ENCODE assay signal across 1 mouse cellular context in the genomic region with DNA sequence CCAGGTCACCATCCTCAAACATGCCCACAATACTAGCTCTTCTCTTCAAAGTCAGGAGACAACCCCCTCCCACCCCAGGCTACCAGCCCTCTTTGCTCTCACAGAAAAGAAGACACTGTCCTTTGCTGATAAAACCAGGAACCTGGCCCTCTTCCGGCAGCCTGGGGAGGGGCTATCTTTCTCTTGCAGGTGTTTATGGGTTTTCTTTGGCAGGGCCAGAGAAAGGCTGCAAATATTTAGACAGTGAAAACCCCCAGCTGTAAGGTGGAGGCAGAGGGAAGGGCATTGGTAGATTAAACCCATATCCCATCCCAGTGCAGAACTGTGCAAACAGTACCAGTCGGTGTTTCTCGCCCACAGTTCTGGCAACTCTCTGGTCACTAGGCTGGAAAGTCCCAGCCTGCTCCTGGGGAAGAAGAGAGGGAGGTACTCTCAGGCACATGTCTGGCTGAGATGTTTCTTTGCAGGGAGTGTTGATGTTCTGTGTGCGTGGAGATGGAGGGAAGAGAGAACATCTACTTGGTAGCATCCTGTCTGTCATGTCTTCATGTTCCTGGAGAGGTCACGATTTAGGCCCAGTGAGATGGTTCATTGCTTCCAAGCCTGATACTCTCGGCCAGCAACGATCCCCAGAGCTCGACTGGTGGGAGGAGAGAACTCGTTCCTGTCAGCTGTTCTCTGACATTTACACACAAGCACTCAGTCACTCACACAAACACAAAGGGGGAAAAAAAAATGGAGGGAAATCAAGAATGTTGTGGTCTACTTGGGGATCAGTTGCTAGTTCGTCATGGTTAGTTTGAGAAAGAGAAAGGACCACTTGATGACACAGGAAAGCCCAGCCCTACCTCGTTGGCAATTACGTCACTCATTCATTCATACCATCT.
TF ChIP-seq lines count a peak whose summit lies in the region.

No protein-coding gene starts in this region.

TF ChIP-seq in MEL, 35 proteins besides CTCF, POLR2A, EP300 and RAD21 (continued from another document):
- no peak for TF ChIP-seq MYB (IDR thresholded peaks at IDR 0.05; ENCODE audit: low read depth, low read length)
- TF ChIP-seq ZNF384 (IDR thresholded peaks at IDR 0.05; ENCODE audit: low read depth, low read length), result no peak
- TF ChIP-seq MAZ (IDR thresholded peaks at IDR 0.05; ENCODE audit: low read depth, low read length), result peak; percentile 60; the same call in 1 of the 2 replicates
- no peak for TF ChIP-seq ZMIZ1 (IDR thresholded peaks at IDR 0.05; ENCODE audit: low read depth, low read length)
- peak; percentile 98 for TF ChIP-seq TCF12 (IDR thresholded peaks at IDR 0.05; ENCODE audit: low read depth, low read length)
- no peak for TF ChIP-seq ZC3H11A (IDR thresholded peaks at IDR 0.05; ENCODE audit: low read depth, low read length)
- no peak for TF ChIP-seq MEF2A (IDR thresholded peaks at IDR 0.05; ENCODE audit: extremely low read depth, insufficient replicate concordance, low read depth, low read length, poor library complexity, severe bottlenecking)
- no peak for TF ChIP-seq MAX (IDR thresholded peaks at IDR 0.05; ENCODE audit: low read length)
- TF ChIP-seq NELFE (IDR thresholded peaks at IDR 0.05; ENCODE audit: low read depth, low read length), result no peak
- no peak for TF ChIP-seq POLR2AphosphoS2 (IDR thresholded peaks at IDR 0.05; ENCODE audit: low read length)
- peak; percentile 52 for TF ChIP-seq SIN3A (IDR thresholded peaks at IDR 0.05; ENCODE audit: low read length)
- no peak for TF ChIP-seq CHD2 (IDR thresholded peaks at IDR 0.05; ENCODE audit: low read length)
- TF ChIP-seq ETS1 (IDR thresholded peaks at IDR 0.05; ENCODE audit: low read depth, low read length), result peak; percentile 76
- TF ChIP-seq JUND (IDR thresholded peaks at IDR 0.05; ENCODE audit: low read depth, low read length), result no peak
- TF ChIP-seq CHD1 (IDR thresholded peaks at IDR 0.05; ENCODE audit: low read depth, low read length), result no peak
- no peak for TF ChIP-seq HCFC1 (IDR thresholded peaks at IDR 0.05; ENCODE audit: low read depth, low read length)
- no peak for TF ChIP-seq SMC3 (IDR thresholded peaks at IDR 0.05; ENCODE audit: low read depth, low read length)
- peak; percentile 22; the same call in 1 of the 2 replicates for TF ChIP-seq ELF1 (IDR thresholded peaks at IDR 0.05; ENCODE audit: low read depth, low read length)
- TF ChIP-seq MYC (IDR thresholded peaks at IDR 0.05; ENCODE audit: low read depth, low read length), result no peak
- no peak for TF ChIP-seq USF1 (IDR thresholded peaks at IDR 0.05; ENCODE audit: low read depth, low read length)
